Mouse (Mus musculus) frontal cortex, postnatal 36 days (tissue): Measurements from ENCODE around the gene Hao2.

Source experiments
- DNase-seq, 2 experiments: peaks; one replicate each; pipeline ENCODE4 v3.0.0; 2022; ENCODE audit warnings: low spot score in 2 of 2

Gene Hao2

DNA sequence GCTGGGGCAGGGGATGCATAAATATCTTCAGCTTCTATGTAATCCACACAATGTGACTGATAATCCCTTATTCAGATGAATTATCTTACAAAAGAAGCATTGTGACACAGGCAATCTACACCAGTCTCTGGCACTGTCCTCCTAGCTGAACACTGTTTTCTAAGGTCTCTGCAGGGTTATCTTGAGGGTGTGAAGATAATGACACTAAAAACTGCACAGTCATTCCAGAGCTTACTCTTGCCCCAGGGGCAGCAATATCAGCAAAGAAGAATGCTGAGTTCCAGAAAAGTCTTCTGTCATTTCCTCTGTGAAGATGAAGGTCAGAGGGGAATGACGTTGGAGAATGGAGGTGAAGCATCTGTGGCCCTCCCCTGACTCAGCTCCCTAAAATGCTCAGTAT lies 36.1 kb downstream of the Hao2 start:
- DNase-seq: no peak

DNA sequence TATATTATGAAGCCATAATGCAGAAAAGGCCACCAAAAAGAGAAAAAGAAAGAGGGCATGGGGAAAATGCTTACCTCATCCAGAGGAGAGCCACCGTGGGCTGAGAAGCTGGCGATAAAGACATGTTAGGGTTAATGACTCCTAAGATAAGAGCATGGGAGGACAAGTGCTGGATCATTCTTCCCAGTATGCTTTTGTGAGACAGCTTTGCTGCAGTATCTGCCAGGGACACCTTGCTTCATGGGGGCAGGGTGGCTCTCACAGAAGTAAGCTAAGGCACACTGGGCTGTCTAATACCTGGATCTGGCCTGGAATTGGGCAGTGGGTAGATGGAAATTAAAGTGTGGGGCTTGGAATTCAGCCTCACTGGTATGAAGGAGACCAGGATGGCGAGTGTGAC lies 37.9 kb downstream of the Hao2 start:
- no peak for DNase-seq

DNA sequence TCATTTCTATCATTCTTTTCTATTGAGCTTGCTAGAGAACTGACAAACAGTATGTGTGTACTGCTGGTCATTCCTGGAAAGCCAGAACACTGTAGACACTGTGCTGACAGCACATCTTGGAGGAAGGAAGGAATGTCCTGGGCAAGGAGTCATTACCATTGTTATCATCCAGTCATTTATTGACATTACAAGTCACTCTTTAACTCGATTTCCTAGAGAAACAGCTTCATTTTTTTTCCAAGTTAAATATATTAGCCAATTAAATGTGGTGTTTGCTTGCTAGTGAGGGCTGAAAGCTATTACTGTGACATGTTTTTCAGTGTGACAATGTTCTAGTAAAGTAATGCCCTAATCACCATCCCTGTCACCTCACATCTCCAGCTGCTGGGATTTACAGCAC lies 39.4 kb downstream of the Hao2 start:
- no peak for DNase-seq

DNA sequence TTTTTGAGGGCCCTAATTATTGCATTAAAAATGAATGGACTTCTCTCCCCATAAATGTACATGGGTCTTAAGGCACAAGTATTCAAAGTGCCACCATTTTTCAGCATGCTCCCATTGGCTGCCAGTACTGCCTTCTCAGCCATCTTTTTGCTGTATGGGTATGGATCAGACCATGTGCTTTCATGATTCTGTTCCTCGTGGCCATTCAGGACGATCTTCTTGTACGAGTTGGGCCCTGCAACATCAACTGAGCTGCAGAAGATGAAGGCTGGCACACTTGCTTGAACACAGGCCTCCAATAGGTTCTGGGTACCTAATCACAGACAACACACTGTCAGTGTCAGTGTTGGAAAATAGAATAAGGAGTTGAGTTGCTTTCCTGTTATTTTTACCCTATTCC lies 40.0 kb downstream of the Hao2 start:
- DNase-seq: no peak

DNA sequence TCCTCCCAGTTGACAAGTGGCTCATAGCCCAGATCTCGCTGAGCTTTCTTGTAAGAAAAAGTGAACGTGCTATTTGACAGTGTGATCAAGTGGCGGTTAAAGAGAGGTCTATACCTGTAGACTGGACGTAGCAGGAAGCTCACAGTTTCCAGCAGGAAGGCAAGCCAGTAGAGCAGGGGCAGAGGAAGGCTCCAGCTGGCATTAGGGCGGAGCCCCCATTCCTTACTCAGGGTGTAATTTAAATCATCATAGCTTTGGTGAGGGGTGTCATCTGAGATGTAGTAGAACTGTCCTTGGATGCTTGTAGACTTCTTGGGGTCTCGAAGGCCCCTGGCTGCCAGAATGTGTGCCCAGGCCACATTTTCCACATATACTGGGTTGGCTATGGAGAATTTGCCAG lies 40.4 kb downstream of the Hao2 start:
- DNase-seq: no peak

DNA sequence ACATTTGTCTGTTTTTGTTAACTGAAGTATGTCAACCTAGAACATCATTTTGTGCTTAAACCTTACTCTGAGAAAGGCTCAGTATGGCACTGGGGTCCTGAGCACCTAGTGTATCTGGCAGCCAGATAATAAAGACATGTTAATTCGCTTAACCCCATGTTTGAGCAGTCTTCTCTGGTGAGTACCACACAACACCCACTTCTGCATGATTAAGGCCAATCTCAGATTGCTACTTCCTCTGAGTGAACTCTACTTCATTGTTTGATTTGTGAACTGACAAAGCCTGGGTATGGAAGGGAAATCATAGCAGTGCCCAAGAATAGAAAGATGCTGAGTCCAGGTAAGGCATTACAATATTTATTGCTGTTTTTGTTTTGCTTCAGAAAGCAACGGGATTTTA lies 41.2 kb downstream of the Hao2 start:
- no peak for DNase-seq

DNA sequence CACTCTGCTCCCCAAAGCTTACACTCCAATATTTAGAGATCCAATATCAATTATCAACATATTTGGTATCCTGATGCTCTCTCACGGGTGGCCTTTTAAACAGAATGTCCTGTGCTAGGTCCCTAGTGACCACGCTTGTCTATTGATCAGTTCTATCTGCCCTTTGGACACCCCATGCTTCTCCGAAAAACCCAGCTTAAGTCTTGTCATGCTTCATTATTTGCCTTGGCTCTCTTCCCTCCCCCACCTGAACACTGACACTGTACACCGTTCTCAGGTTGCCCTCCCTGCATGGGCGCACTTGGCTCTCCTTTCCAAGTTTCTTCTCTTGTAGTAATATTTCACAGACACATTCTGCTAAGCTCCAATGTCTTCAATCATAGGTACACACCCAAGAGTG lies 42.8 kb downstream of the Hao2 start:
- no peak for DNase-seq

DNA sequence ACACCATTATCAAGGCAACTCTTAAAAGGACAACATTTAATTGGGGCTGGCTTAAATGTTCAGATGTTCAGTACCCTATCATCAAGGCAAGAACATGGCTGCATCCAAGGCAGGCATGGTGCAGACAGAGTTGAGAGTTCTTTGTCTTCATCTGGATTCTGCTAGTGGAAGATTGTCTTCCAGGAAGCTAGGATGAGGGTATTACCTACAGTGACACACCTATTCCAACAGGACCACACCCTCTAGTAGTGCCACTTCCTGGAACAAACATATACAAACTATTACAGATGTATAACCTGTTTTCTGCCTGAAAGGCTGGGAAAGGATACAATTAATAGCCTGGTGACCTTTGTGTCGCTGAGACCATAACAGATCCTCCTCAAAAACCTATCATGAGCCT lies 44.1 kb downstream of the Hao2 start:
- DNase-seq: no peak
